Mouse (Mus musculus) kidney, postnatal 0 days (tissue): ENCODE measurements around the gene Spi1. TPM values are rescaled to one million over a fixed set of nuclear protein-coding genes. Genes with fewer than 3 reads are reported as not detected.

Experiments
- ATAC-seq: fragments of 200-750 bp; cut with Nextera tagmentation; replicated peaks from 2 replicates; pipeline ENCODE4 v1.8.0; 2017; ENCODE audit warnings: low read depth, moderate number of reproducible peaks, moderate TSS enrichment, moderate library complexity; ENCODE audit not compliant: low FRiP score
- DNase-seq: peaks from one replicate; pipeline ENCODE4 v3.0.0-alpha.2; 2016; ENCODE audit warnings: low spot score
- H3K27ac ChIP-seq: fragments of 300-500 bp; sonication (generic); 2 replicates; pipeline ENCODE4 v1.5.1; 2014; ENCODE audit warnings: mild to moderate bottlenecking
- H3K27me3 ChIP-seq: fragments of 300-500 bp; sonication (generic); 2 replicates; pipeline ENCODE4 v1.6.1; 2014; ENCODE audit warnings: low read length, mixed read lengths; ENCODE audit not compliant: insufficient read depth
- H3K36me3 ChIP-seq: fragments of 300-500 bp; sonication (generic); 2 replicates; pipeline ENCODE4 v1.6.1; 2014; ENCODE audit warnings: low read length, mixed read lengths; ENCODE audit not compliant: insufficient read depth
- H3K4me1 ChIP-seq: fragments of 300-500 bp; sonication (generic); replicated peaks from 2 replicates; pipeline ENCODE4 v1.6.1; 2014; ENCODE audit warnings: antibody characterized with exemption, low read length, mixed read lengths; ENCODE audit not compliant: insufficient read depth
- H3K4me2 ChIP-seq: fragments of 300-500 bp; sonication (generic); 2 replicates; pipeline ENCODE4 v1.6.1; 2014; ENCODE audit warnings: mild to moderate bottlenecking, low read length, moderate library complexity, mixed read lengths
- H3K4me3 ChIP-seq: fragments of 300-500 bp; sonication (generic); replicated peaks from 2 replicates; pipeline ENCODE4 v1.5.1; 2014; ENCODE audit warnings: low read depth, low read length
- H3K9ac ChIP-seq: fragments of 300-500 bp; sonication (generic); 2 replicates; pipeline ENCODE4 v1.6.1; 2014; ENCODE audit warnings: low read depth, low read length
- H3K9me3 ChIP-seq: fragments of 300-500 bp; sonication (generic); replicated peaks from 2 replicates; pipeline ENCODE4 v1.6.1; 2016; ENCODE audit warnings: low read length, inconsistent platforms, mixed read lengths
- CTCF ChIP-seq: IDR thresholded peaks from 2 replicates; pipeline ENCODE4 v1.5.1; 2016; ENCODE audit warnings: antibody characterized with exemption, low read depth, mild to moderate bottlenecking, moderate library complexity
- WGBS: fragments of 180-500 bp; shearing (Covaris S2); extraction: QIAGEN DNeasy Blood & Tissue Kit; methylation state at CpG from one replicate; pipeline ENCODE4 v1.1.7; 2014; 5-methylcytosine and 5-hydroxymethylcytosine counted together
- polyA plus RNA-seq: library from polyadenylated mRNA; unstranded; fragments of >200 nt; fragmentation: Nextera tagmentation; extraction: Ambion mirVana; gene quantifications from 2 replicates; pipeline ENCODE4 v1.2.1, GENCODE M21; 2015

The Spi1 gene
- polyA plus RNA-seq, 1 experiment from 2014 or later: 6.0 TPM

GRCm38 (mm10) chr2:91139764-91140163, 57.6 kb downstream of the Spi1 start:
- no peak for ATAC-seq
- 82% methylated on average over 8 of the region's 8 CpGs for WGBS

GRCm38 (mm10) chr2:91142920-91143319, 60.7 kb downstream of the Spi1 start:
- no peak overlapping the region for H3K4me2 ChIP-seq
- H3K27me3 ChIP-seq: no peaks in the 10 kb centered on the region
- DNase-seq (no peak), ATAC-seq (no peak)
- 94% methylated on average over 6 of the region's 6 CpGs for WGBS
- H3K9ac ChIP-seq: no peak overlapping the region
- H3K4me3 ChIP-seq: no peak overlapping the region
- no peak for TF ChIP-seq CTCF
- H3K27ac ChIP-seq: no peak overlapping the region
- H3K4me1 ChIP-seq: no peaks in the 10 kb centered on the region
- H3K36me3 ChIP-seq: no peaks in the 10 kb centered on the region; the same call in none of the 2 replicates
- no peaks in the 10 kb centered on the region for H3K9me3 ChIP-seq

More at GRCm38 (mm10) chr2:91139764-91140163, 57.6 kb downstream of the Spi1 start:
- Histone ChIP-seq H3K27me3 (no peaks in the 10 kb centered on the region), H3K27ac (no peak overlapping the region), H3K4me1 (no peaks in the 10 kb centered on the region), H3K36me3 (no peaks in the 10 kb centered on the region; the same call in none of the 2 replicates), H3K9ac (no peak overlapping the region), H3K4me3 (no peak overlapping the region), H3K4me2 (no peak overlapping the region), H3K9me3 (no peaks in the 10 kb centered on the region)
- no peak for DNase-seq
- no peak for TF ChIP-seq CTCF

- WGBS: 96% methylated on average over 11 of the region's 11 CpGs
- H3K4me1 ChIP-seq: no peaks in the 10 kb centered on the region
- no peak for TF ChIP-seq CTCF
- no peaks in the 10 kb centered on the region for H3K9me3 ChIP-seq
- H3K9ac ChIP-seq: no peak overlapping the region
- ATAC-seq (no peak), DNase-seq (no peak)
- no peak overlapping the region for H3K4me3 ChIP-seq
- H3K27ac ChIP-seq: no peak overlapping the region
- H3K36me3 ChIP-seq: no peaks in the 10 kb centered on the region; the same call in none of the 2 replicates
- H3K4me2 ChIP-seq: no peak overlapping the region
- H3K27me3 ChIP-seq: no peaks in the 10 kb centered on the region
Observed at GRCm38 (mm10) chr2:91143401-91143800, 61.2 kb downstream of the Spi1 start.

- Histone ChIP-seq H3K36me3 (peaks cover 5% of the 10 kb centered on the region; the same call in 1 of the 2 replicates), H3K9ac (no peak overlapping the region), H3K4me2 (no peak overlapping the region), H3K9me3 (no peaks in the 10 kb centered on the region), H3K4me3 (no peak overlapping the region), H3K27me3 (no peaks in the 10 kb centered on the region), H3K4me1 (no peaks in the 10 kb centered on the region), H3K27ac (no peak overlapping the region)
- ATAC-seq (no peak), DNase-seq (no peak)
- TF ChIP-seq CTCF: no peak
Observed at GRCm38 (mm10) chr2:91148101-91148500, 65.9 kb downstream of the Spi1 start.

- H3K36me3 ChIP-seq: peaks cover 5% of the 10 kb centered on the region
- whole genome bisulfite sequencing: 74% methylated on average over 1 of the region's 1 CpGs
- H3K4me3 ChIP-seq: no peak overlapping the region
- TF ChIP-seq CTCF: no peak
- no peak for DNase-seq
- H3K27ac ChIP-seq: no peak overlapping the region
- H3K4me1 ChIP-seq: no peaks in the 10 kb centered on the region
- ATAC-seq: no peak
- H3K9ac ChIP-seq: no peak overlapping the region
- H3K9me3 ChIP-seq: no peaks in the 10 kb centered on the region
- no peak overlapping the region for H3K4me2 ChIP-seq
- no peaks in the 10 kb centered on the region for H3K27me3 ChIP-seq
Observed at GRCm38 (mm10) chr2:91151331-91151730, 69.1 kb downstream of the Spi1 start.

- no peak for DNase-seq
- WGBS: 85% methylated on average over 3 of the region's 3 CpGs
- Histone ChIP-seq H3K4me2 (no peak overlapping the region), H3K36me3 (peaks cover 5% of the 10 kb centered on the region), H3K27ac (no peak overlapping the region), H3K9ac (no peak overlapping the region), H3K9me3 (no peaks in the 10 kb centered on the region), H3K4me3 (no peak overlapping the region), H3K27me3 (no peaks in the 10 kb centered on the region), H3K4me1 (no peaks in the 10 kb centered on the region)
- no peak for TF ChIP-seq CTCF
- ATAC-seq: no peak
Observed at GRCm38 (mm10) chr2:91152885-91153377, 70.7 kb downstream of the Spi1 start.

GRCm38 (mm10) chr2:91154091-91154490, 71.9 kb downstream of the Spi1 start:
- peaks cover 5% of the 10 kb centered on the region for H3K36me3 ChIP-seq
- ATAC-seq (no peak), DNase-seq (no peak)
- TF ChIP-seq CTCF: no peak
- H3K27me3 ChIP-seq: no peaks in the 10 kb centered on the region
- H3K4me1 ChIP-seq: no peaks in the 10 kb centered on the region
- WGBS: 93% methylated on average over 3 of the region's 3 CpGs
- no peak overlapping the region for H3K9ac ChIP-seq
- no peak overlapping the region for H3K27ac ChIP-seq
- H3K4me2 ChIP-seq: no peak overlapping the region
- no peak overlapping the region for H3K4me3 ChIP-seq
- no peaks in the 10 kb centered on the region for H3K9me3 ChIP-seq
